Mouse (Mus musculus) heart, postnatal 25 days (tissue): ENCODE results near the gene Hsf2. TPM values are rescaled to one million over a fixed set of nuclear protein-coding genes. Genes with fewer than 3 reads are reported as not detected.
A peak's percentile ranks its signal among the peaks of the same experiment; 100 is the strongest.
"Not testable (repeated sequence)": the region's sequence is repeated elsewhere in the genome, so short reads cannot be mapped to it uniquely, and the experiment has no call there.

ENCODE experiments used
- DNase-seq: peaks from one replicate; pipeline ENCODE4 v3.0.0; 2022; ENCODE audit warnings: low spot score
- intact Hi-C: fragments of 180-260 bp; cut with DNase I; formaldehyde crosslinking; loops from one replicate; pipeline ENCODE4 v1.15.1; 2025
- total RNA-seq, 2 experiments: library from RNA; stranded (reverse); gene quantifications; 2 replicates each; pipeline ENCODE4 v1.2.3; 2021

Gene Hsf2
- total RNA-seq = 10 to 100 TPM; 14.1 to 15.9 TPM

DNA sequence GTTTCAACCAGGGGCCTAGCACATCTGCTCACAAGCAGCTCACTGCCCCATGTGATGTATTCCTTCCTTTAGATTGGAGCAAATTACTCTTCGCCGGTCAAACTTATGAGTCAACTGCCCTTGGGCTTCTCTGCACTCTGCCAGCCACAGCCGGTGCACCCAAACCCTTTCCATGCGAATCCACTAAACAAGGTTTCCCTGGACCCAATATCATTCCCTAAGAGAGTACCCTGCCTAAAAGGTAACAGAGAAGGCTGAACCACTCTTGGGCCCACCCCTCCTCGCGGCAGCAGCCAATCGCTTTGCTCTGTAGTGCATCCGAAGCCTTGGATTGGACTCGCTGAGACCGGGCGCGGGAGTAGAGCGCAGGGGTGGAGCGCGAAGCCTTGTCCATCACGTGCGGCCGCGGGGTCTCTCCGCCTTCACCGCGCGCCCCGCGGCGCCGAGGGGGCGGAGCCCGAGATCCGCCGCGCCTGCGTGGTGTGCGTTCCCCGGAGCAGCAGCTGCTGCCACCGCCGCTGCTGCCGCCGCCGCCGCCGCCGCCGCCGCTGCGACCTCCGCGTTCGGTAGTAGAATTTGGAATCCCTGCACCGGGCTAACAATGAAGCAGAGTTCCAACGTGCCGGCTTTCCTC, at the start of gene Hsf2:
Hsf2 (plus strand) TSS at position 478 of the 634 bp plus-strand sequence.
- peak; percentile 93 for DNase-seq
- intact Hi-C loops = loop anchor here (2.0 to 10.0 kb wide), 2 partner anchors 47 to 309 kb away; partner anchors contain the start of genes Serinc1 and Smpdl3a

DNA sequence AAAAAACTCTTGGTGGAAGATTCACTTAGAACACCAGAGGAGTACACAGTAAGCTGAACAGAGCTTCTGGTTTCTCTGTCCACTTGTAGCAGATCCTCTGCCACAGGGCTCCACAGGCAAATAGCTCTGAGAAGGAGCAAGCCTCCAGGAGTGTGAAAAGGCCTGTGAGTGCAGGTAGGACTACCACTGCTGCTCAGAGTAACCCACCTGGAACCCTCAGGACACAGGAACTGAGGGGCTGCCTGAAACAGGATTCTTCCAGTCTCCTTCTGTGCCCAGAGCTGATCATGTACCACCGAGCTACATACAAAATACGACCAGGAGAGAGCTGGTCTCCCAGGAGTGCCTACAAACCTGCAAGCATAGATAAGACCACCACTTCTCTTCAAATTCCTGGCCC, 48.3 kb upstream of the Hsf2 start:
- DNase-seq = no peak
- intact Hi-C loops = no loop called here

DNA sequence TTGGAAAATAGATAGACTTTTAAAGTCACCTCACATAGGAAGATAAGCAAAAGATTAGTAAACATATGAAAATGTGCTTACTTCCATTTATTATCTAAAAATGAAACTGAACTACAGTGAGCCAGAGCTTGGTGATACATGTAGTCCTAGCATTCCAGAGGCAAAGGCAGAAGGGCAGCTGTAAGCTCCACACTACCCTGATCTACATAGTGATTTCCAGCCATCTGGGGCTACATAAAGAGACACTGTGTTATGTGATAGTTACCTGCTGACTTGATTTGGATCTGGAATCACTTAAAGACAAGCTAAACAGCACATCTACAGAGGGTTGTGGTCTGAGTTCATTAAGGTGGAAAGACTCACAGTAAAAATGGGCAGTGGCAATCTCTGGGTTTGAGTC, 45.1 kb upstream of the Hsf2 start:
- DNase-seq = no peak
- intact Hi-C loops = no loop called here

DNA sequence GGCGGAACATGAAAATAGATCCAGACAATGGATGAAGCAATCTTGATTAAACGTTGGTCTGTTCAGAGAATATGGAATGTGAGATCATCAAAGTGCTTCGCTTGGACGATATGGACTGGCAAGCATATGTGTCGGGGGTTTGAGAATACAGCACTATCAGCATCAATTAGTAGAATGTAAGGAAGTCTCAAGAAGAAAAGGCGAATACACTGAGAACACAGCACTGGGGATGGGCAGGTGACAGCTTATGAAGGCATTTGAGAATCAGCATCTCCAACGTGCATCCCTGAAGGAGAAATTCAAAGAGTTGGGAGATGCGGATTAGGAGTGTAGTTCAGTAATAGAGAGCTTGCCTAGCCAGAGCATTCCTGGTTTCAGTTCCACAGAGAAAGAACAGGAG, 41.8 kb upstream of the Hsf2 start:
- no peak for DNase-seq

DNA sequence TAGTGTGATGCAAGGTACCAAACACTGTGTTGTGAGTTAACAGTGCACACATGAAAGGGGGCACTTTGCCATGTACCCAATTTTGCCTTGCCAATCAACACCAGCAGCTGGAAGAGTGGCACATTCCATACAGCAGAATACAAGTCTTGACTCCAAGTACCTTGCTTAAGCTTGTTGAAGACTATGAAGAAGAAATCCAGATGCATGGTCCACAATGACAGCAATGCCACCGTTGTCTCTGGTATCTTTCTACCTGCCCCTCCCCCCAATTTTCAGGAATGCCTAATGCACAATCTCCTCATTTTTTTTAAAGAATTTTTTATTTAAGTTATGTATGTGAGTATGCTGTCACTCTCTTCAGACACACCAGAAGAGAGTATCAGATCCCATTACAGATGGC, 40.5 kb upstream of the Hsf2 start:
- intact Hi-C loops = loop anchor here (5.0 kb wide), 1 partner anchor 1073 kb away; no protein-coding TSS in a partner anchor
- DNase-seq = no peak

More for the DNA sequence above, 41.8 kb upstream of the Hsf2 start:
- intact Hi-C loops = no loop called here

DNA sequence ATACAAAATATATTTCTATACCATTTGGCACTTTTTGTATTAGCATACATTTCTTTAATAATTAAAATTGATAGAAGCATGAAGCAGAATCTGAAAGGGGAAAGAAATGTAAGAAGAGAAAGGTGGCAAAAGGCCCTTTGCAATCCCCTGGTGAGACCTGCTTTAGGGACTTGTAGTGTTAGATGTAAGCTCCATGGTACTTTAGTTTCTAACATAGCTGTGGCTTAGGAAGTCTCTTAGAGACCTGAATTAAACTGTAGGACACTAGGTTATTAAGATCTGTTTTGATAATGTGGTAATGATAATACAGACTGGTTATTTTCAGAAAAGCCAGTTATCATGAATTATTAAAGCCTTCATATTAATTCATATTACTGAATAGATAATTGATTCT, 38.5 kb upstream of the Hsf2 start:
- intact Hi-C loops = loop anchor here (5.0 kb wide), 1 partner anchor 1075 kb away; no protein-coding TSS in a partner anchor
- DNase-seq = no peak

DNA sequence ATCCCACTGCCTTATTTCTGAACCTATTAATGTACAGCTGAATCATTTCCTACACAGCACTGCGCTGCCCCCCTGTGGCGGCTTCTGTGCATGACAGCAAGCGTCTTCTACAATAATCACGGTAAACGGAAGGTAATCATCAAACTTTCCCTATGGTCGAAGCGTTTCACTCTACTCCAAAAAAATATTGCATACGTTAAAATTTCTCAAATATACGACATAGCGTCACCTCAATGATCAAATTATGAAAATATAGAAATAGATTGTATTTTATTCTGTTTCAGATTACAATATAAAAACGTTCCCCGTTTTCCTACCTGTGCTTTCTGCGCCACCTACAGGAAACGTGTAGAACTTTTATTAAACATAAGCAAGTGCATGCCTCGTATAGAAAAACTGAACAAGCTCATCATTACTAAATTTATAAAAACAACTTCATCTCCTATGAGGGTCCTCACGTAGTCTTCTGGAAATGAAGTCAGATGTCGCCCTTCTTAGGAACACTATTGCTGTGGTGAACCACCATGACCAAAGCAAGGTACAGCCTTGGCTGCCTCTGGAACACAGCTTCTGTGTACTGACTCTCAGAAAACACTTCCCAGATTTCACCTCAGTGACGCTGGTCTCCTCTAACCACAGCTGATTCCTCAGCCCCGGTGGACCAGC, 38.0 kb upstream of the Hsf2 start:
- intact Hi-C loops = loop anchor here (5.0 kb wide), 1 partner anchor 1076 kb away; no protein-coding TSS in a partner anchor

DNA sequence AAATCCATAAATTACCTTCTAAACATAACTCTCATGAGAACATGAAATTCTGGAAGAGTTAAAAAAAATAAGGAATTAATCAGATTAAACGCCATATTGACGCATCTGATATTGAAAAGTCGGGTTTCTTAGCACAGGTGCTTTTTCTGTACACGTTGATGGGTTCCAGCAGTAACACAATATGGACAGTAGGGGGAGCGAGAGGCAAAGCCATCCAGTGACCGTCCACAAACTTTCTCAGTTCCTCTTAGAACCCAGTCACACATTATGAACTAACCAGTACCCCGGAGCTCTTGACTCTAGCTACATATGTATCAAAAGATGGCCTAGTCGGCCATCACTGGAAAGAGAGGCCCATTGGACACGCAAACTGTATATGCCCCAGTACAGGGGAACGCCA, 22.9 kb upstream of the Hsf2 start:
- intact Hi-C loops = loop anchor here (5.0 kb wide), 2 partner anchors 264 to 279 kb away; no protein-coding TSS in a partner anchor
- not testable (repeated sequence) for DNase-seq

More for the DNA sequence above, 38.0 kb upstream of the Hsf2 start:
- no peak for DNase-seq

DNA sequence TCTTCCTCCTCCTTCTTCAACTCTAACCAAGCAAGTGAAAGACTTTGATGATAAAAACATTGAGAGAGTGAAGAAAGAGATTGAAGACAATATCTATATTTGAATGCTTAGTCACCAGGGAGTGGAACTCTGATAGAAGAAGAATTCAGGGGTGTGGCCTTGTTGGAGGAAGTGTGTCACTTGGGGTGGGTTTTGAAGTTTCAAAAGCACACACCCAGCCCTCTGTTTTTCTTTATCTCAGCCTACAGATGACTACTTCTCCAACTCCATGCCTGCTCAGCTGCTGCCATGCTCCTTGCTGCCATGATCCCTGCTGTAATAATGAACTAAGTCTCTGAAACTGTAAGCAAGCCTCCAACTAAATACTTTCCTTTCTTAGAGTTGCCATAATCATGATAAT, 20.4 kb upstream of the Hsf2 start:
- intact Hi-C loops = no loop called here
- DNase-seq = no peak

DNA sequence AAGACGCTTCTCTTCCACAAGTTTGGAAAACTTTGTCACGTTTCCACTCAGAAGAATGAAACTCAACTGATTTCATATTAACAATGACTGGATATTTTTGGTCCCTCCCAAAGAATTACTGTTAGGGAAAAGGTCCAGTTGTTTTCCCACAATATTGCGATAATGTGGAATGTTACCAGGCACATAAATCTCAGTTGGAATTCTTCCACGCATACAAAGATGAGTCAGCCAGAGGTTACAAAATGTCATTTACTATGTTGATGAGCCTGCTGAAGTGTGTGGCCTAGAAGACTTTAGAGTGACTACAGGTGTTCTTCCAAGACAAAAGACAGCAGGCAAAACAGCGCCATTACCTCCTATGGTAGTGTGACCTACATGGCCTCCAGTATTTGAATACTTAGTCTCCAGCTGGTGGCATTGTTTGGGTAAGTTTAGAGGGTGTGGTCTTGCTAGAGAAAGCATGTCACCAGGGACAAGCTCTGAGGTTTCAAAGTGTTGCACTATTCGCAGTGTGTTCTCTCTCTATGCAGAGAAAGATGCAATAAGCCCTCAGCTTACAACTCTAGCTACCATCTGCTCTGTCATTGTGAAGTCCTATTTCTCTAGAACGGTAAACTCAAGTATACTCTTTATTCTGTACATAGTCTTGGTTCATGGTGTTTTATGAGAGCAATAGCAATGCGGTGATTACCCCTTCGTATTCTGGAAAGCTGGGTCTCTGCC, 8.9 kb upstream of the Hsf2 start:
- no peak for DNase-seq
- intact Hi-C loops = no loop called here

DNA sequence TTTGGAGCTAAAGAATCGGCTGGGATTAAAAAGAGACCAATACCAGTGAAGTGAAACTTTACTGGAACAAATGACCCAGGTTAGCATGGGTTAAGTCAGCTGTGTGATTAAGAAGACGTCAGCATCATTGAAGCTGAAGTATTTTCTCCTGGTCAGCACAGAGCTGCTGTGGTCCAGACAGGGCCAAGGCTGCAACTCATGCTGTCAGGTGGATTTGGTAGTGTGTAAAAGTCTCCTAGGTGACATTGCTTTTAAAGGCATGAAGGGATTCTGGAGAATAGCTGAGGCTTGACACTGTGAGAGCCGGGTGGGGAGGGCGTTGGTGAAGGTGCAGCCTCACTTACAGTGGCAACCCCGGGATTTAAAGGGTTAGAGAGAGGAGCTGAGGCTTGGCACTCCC, 4.5 kb upstream of the Hsf2 start:
- no peak for DNase-seq
- intact Hi-C loops = loop anchor here (10.0 kb wide), 1 partner anchor 313 kb away; the partner anchor contains the start of gene Smpdl3a

DNA sequence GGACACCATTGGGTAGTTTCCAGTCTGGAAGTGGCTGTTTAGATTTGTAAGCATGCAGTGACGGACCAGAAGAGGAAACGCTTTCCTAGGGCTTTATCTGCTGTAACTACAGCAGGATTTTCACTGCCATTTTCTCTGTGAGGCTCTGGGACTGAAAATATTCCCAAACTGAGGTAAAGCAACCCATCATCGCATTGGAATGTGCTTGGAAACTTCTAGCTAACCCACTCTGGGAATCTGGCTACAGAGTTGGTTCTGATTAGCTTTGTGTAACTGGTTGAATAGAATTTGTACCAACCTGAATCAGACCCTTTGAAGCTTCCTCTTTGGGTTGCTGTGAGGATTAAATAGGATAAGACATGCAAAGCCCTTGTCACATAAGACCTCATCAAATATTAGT, 1.4 kb upstream of the Hsf2 start:
- no peak for DNase-seq
- intact Hi-C loops = loop anchor here (10.0 kb wide), 1 partner anchor 310 kb away; the partner anchor contains the start of gene Smpdl3a

DNA sequence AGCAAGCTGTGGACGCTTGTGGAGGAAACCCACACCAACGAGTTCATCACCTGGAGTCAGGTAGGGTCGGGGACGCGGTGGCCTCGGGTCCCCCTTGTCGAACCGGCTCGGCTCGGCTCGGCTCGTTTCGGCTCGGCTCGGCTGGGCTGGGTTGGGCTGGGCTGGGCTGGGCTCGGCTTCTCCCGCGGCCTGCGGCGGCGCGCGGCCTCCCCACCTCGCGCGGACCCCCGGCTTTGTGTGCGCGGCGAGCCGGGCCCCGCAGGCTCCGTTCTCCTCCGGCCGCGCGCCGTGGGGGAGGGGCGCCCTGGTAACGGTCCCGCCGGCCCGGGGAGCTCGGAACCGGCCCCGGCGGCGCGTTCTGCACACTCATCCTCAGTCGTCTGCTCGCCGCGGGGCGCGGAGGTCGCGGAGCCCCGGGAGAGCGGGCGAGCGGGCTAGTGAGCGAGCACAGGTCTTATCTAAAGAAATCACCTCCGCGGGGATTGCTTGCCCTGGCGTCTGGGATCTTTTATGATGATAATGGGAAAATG, 422 bp downstream of the Hsf2 start:
- DNase-seq = no peak
- intact Hi-C loops = loop anchor here (2.0 to 10.0 kb wide), 2 partner anchors 46 to 308 kb away; partner anchors contain the start of genes Serinc1 and Smpdl3a

DNA sequence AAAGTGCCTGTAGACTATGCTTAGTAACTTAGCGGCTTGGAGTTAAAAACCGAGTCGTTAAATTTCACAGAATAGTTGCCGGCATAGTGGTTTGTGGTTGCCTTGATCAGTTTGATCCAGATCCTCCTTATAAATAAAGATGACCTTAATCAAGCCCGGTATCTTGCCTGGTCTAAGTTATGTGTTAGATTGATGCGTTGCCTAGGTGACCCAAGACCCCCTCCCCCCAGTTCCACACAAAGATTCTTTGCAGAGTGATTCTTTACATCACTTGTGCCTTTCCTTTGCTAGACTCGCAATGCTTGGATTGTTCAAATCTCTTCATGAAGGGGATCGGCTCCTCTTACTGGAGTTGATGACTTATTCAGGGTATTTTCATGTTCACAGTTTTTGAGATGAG, 1.0 kb downstream of the Hsf2 start:
- no peak for DNase-seq

DNA sequence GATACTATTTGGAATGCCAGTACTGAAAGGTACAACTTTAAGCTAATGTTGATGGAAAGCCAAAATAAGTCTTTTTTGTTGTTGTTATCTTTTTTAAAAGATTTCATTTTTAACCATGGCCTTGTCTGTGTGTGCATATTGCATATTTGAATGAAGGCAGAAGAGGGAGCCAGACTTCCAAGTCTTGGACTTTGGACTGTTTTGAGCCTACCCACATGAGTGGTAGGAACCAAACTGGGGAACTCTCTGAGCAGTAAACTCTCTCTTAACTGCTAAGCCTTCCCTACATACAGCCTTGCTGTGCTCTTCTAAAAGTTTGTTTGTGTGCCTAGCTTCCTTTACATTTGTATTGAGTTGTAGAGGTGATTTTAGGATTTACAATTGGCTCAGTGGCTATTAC, 2.4 kb downstream of the Hsf2 start:
- no peak for DNase-seq
- intact Hi-C loops = loop anchor here (10.0 kb wide), 1 partner anchor 306 kb away; the partner anchor contains the start of gene Smpdl3a

More for the DNA sequence above, 1.0 kb downstream of the Hsf2 start:
- intact Hi-C loops = loop anchor here (2.0 to 10.0 kb wide), 2 partner anchors 46 to 308 kb away; partner anchors contain the start of genes Serinc1 and Smpdl3a

DNA sequence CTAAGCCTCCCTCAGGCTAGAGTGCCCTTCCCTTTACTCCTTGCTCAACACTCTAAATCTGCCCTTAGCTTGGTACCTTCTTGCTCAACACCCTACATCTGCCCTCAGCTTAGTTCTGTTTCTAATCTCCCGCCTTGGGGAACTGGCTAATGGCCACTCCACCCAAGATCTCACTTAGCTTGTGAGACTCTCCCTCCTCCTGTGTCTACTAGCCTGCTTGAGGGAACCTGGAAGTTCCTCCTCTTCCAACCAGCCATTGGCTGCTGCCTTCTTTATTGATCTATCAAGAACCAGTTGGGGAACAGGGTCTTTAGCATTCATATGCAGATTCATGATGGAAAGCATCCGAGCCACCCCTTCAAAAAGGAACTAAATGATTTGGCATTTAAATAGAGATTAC, 5.9 kb downstream of the Hsf2 start:
- intact Hi-C loops = no loop called here
- no peak for DNase-seq

DNA sequence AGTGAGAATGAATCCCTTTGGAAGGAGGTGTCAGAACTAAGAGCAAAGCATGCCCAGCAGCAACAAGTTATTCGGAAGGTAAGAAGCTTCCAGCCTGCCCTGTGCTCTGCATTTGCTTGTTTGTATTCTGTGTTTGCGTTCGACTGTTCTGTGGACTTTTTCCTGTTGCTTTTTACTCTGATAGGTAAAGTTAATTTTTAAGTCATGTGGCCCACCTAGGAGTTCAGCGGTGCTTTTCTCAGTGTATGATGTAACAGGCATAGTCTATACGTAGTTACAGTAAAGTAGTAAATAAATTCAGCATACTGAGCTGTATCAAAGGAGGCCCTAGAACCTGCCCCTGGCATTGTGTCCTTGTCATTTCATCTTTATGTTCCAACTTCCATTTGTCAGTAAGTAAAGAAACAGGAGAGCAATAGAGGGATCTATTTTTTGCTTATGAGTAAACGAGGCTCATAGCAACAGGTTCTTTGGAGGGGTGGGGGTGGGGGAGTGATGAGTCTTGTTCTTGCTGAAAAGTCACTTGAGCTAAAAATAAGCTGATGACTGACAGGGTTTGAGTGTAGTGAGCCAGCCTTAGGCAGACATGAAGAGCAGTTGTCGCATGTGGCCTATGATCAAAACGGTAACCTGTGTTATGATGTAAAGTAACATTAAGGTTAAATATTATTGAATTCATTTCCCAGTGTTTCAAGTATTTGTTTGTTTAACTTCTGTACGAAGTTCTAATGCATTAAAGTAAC, 13.4 kb downstream of the Hsf2 start:
- intact Hi-C loops = no loop called here
- no peak for DNase-seq

DNA sequence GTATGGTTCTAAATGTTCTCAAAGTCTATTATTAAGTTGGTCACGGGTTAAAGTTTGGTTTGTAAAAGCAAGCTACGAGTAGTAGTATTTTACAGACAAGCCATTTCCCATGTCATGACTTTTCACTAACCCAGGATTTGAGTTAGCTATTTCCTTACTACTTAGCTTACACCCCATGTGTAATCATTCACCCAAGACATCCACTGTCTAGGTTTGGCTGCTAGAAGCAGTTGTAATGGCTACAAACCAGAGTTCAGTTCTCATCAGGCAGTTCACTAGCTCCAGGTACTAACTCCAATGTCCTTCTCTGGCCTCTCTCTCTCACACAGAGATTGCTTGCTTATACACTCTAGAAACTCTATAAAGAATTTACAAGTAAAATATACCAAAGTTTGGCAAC, 28.4 kb downstream of the Hsf2 start:
- intact Hi-C loops = no loop called here
- no peak for DNase-seq

DNA sequence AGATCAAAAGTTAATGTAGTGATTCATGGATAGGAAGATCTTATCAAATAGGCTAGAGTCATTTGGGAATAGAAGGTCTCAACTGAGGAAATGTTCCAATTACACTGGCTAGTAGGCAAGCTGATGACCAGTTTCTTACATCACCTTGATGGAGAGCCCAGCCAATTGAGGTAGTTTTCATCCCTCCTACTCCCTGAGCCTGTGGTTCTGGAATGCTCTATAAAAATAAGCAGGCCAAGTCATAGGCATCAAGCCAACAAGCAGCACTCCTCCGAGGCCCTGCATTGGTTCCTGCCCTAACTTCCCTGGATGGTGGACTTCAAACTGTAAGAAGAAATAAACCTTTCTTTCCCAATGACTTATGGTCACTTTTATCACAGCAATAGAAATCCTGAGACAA, 29.1 kb downstream of the Hsf2 start:
- intact Hi-C loops = no loop called here

More for the DNA sequence above, 29.1 kb downstream of the Hsf2 start:
- no peak for DNase-seq
